Mouse (Mus musculus) heart, embryonic 14.5 days (tissue): Measurements from ENCODE around the gene Ctnna3. TPM values are rescaled to one million over a fixed set of nuclear protein-coding genes. Genes with fewer than 3 reads are reported as not detected.

Experiments
- ATAC-seq: fragments of 200-750 bp; cut with Nextera tagmentation; 2 replicates; pipeline ENCODE4 v1.8.0; 2017; ENCODE audit warnings: low read depth, moderate TSS enrichment; ENCODE audit not compliant: insufficient number of reproducible peaks, insufficient read depth, low FRiP score
- H3K27ac ChIP-seq, 2 experiments: fragments of 200-500 bp in 1 of 2; fragments of 300-500 bp in 1 of 2; sonication (generic) in 1 of 2; replicated peaks in 1 of 2; 2 replicates each; pipeline ENCODE4 v1.5.1; 2012 to 2014; ENCODE audit warnings: low read depth in 2 of 2, low read length in 2 of 2, control low read depth in 1 of 2, mild to moderate bottlenecking in 1 of 2, mixed read lengths in 1 of 2; ENCODE audit not compliant: control insufficient read depth in 1 of 2, insufficient read depth in 1 of 2
- H3K27me3 ChIP-seq: fragments of 300-500 bp; sonication (generic); 2 replicates; pipeline ENCODE4 v1.6.1; 2014; ENCODE audit warnings: mild to moderate bottlenecking, low read length, control low read depth; ENCODE audit not compliant: control insufficient read depth, insufficient read depth
- H3K36me3 ChIP-seq: fragments of 300-500 bp; sonication (generic); 2 replicates; pipeline ENCODE4 v1.6.1; 2014; ENCODE audit warnings: mild to moderate bottlenecking, control low read depth, low read length, mixed read lengths; ENCODE audit not compliant: control insufficient read depth, insufficient read depth
- H3K4me1 ChIP-seq, 2 experiments: fragments of 200-500 bp in 1 of 2; fragments of 300-500 bp in 1 of 2; sonication (generic) in 1 of 2; 2 replicates each; pipeline ENCODE4 v1.6.1; 2012 to 2014; ENCODE audit warnings: low read length in 2 of 2, control low read depth in 1 of 2, mixed read lengths in 1 of 2; ENCODE audit not compliant: control insufficient read depth in 2 of 2, insufficient read depth in 2 of 2
- H3K4me2 ChIP-seq: fragments of 300-500 bp; sonication (generic); 2 replicates; pipeline ENCODE4 v1.6.1; 2014; ENCODE audit warnings: mild to moderate bottlenecking, low read length
- H3K4me3 ChIP-seq, 2 experiments: fragments of 200-500 bp in 1 of 2; fragments of 300-500 bp in 1 of 2; sonication (generic) in 1 of 2; 2 replicates each; pipeline ENCODE4 v1.5.1; 2012 to 2014; ENCODE audit warnings: low read length in 2 of 2, mild to moderate bottlenecking in 2 of 2, control low read depth in 1 of 2, low read depth in 1 of 2, moderate library complexity in 1 of 2; ENCODE audit not compliant: control insufficient read depth in 1 of 2, insufficient read depth in 1 of 2
- H3K9ac ChIP-seq: fragments of 300-500 bp; sonication (generic); 2 replicates; pipeline ENCODE4 v1.6.1; 2014; ENCODE audit warnings: mild to moderate bottlenecking, low read length
- H3K9me3 ChIP-seq: fragments of 300-500 bp; sonication (generic); 2 replicates; pipeline ENCODE4 v1.6.1; 2016; ENCODE audit warnings: low read length, control low read depth; ENCODE audit not compliant: control insufficient read depth
- WGBS: fragments of 180-500 bp; shearing (Covaris S2); extraction: QIAGEN DNeasy Blood & Tissue Kit; methylation state at CpG from one replicate; pipeline ENCODE4 v1.1.7; 2014; 5-methylcytosine and 5-hydroxymethylcytosine counted together
- polyA plus RNA-seq: library from polyadenylated mRNA; unstranded; fragments of >200 nt; fragmentation: Nextera tagmentation; extraction: Ambion mirVana; gene quantifications from 2 replicates; pipeline ENCODE4 v1.2.1, GENCODE M21; 2014

Gene Ctnna3
- polyA plus RNA-seq, 1 experiment from 2014 or later = 29.4 TPM

GRCm38 (mm10) chr10:63979410-63979809, 549.5 kb downstream of the Ctnna3 start:
- ATAC-seq = no peak
- no peak overlapping the region for H3K27ac ChIP-seq

GRCm38 (mm10) chr10:63985576-63985975, 555.7 kb downstream of the Ctnna3 start:
- no peak for ATAC-seq
- H3K27me3 ChIP-seq = no peaks in the 10 kb centered on the region
- H3K9me3 ChIP-seq = no peaks in the 10 kb centered on the region
- H3K4me2 ChIP-seq = no peak overlapping the region
- H3K36me3 ChIP-seq = no peaks in the 10 kb centered on the region
- no peak overlapping the region for H3K9ac ChIP-seq
- no peak overlapping the region for H3K27ac ChIP-seq
- no peak overlapping the region for H3K4me3 ChIP-seq
- WGBS = 77% methylated on average over 4 of the region's 4 CpGs
- no peaks in the 10 kb centered on the region for H3K4me1 ChIP-seq

More at GRCm38 (mm10) chr10:63979410-63979809, 549.5 kb downstream of the Ctnna3 start:
- H3K4me1 ChIP-seq = peaks cover 7 to 8% of the 10 kb centered on the region in 2 experiments; a peak in 2 of 4 replicates
- H3K9me3 ChIP-seq = no peaks in the 10 kb centered on the region
- H3K4me3 ChIP-seq = no peak overlapping the region
- H3K9ac ChIP-seq = no peak overlapping the region
- H3K4me2 ChIP-seq = no peak overlapping the region
- H3K36me3 ChIP-seq = no peaks in the 10 kb centered on the region
- H3K27me3 ChIP-seq = no peaks in the 10 kb centered on the region
- 90% methylated on average over 2 of the region's 2 CpGs for WGBS

GRCm38 (mm10) chr10:63994251-63994650, 564.4 kb downstream of the Ctnna3 start:
- Histone ChIP-seq H3K4me1 (no peaks in the 10 kb centered on the region; a peak in 1 of 4 replicates), H3K9me3 (no peaks in the 10 kb centered on the region), H3K27me3 (no peaks in the 10 kb centered on the region), H3K9ac (no peak overlapping the region), H3K27ac (no peak overlapping the region), H3K4me3 (no peak overlapping the region), H3K4me2 (no peak overlapping the region), H3K36me3 (no peaks in the 10 kb centered on the region)
- WGBS = 73% methylated on average over 5 of the region's 5 CpGs
- ATAC-seq = no peak

- WGBS = 63% methylated on average over 6 of the region's 6 CpGs
- no peak overlapping the region for H3K9ac ChIP-seq
- no peak for ATAC-seq
- no peaks in the 10 kb centered on the region; a peak in 1 of 4 replicates for H3K4me1 ChIP-seq
- no peak overlapping the region for H3K4me2 ChIP-seq
- H3K27ac ChIP-seq = no peak overlapping the region
- no peaks in the 10 kb centered on the region for H3K9me3 ChIP-seq
- H3K4me3 ChIP-seq = no peak overlapping the region
- H3K36me3 ChIP-seq = no peaks in the 10 kb centered on the region
- H3K27me3 ChIP-seq = no peaks in the 10 kb centered on the region
Observed at GRCm38 (mm10) chr10:64001531-64001930, 571.6 kb downstream of the Ctnna3 start.

GRCm38 (mm10) chr10:64001996-64002395, 572.1 kb downstream of the Ctnna3 start:
- H3K36me3 ChIP-seq = no peaks in the 10 kb centered on the region
- H3K27me3 ChIP-seq = no peaks in the 10 kb centered on the region
- H3K27ac ChIP-seq = no peak overlapping the region
- H3K4me1 ChIP-seq = no peaks in the 10 kb centered on the region; a peak in 1 of 4 replicates
- H3K4me2 ChIP-seq = no peak overlapping the region
- no peak overlapping the region for H3K9ac ChIP-seq
- H3K9me3 ChIP-seq = no peaks in the 10 kb centered on the region
- 69% methylated on average over 9 of the region's 9 CpGs for WGBS
- ATAC-seq = no peak
- no peak overlapping the region for H3K4me3 ChIP-seq

- 34% methylated on average over 1 of the region's 1 CpGs for WGBS
- Histone ChIP-seq H3K36me3 (no peaks in the 10 kb centered on the region), H3K27ac (peak overlapping the region; percentile 59 to 61), H3K4me2 (no peak overlapping the region), H3K9me3 (no peaks in the 10 kb centered on the region), H3K27me3 (no peaks in the 10 kb centered on the region), H3K4me3 (no peak overlapping the region), H3K9ac (no peak overlapping the region), H3K4me1 (peaks cover 0 to 8% of the 10 kb centered on the region in 2 experiments; a peak in 3 of 4 replicates)
- no peak for ATAC-seq
Observed at GRCm38 (mm10) chr10:64020347-64020746, 590.4 kb downstream of the Ctnna3 start.

- no peaks in the 10 kb centered on the region for H3K27me3 ChIP-seq
- H3K36me3 ChIP-seq = no peaks in the 10 kb centered on the region
- 72% methylated on average over 6 of the region's 6 CpGs for WGBS
- no peak overlapping the region for H3K4me2 ChIP-seq
- no peak overlapping the region for H3K27ac ChIP-seq
- no peaks in the 10 kb centered on the region for H3K9me3 ChIP-seq
- no peak for ATAC-seq
- no peak overlapping the region for H3K4me3 ChIP-seq
- H3K9ac ChIP-seq = no peak overlapping the region
- peaks cover 0 to 8% of the 10 kb centered on the region in 2 experiments; a peak in 3 of 4 replicates for H3K4me1 ChIP-seq
Observed at GRCm38 (mm10) chr10:64023340-64023739, 593.4 kb downstream of the Ctnna3 start.

GRCm38 (mm10) chr10:64030901-64031300, 601.0 kb downstream of the Ctnna3 start:
- Histone ChIP-seq H3K36me3 (no peaks in the 10 kb centered on the region), H3K27me3 (no peaks in the 10 kb centered on the region), H3K9ac (no peak overlapping the region), H3K4me2 (no peak overlapping the region), H3K4me1 (no peaks in the 10 kb centered on the region), H3K27ac (no peak overlapping the region), H3K4me3 (no peak overlapping the region), H3K9me3 (no peaks in the 10 kb centered on the region)
- no peak for ATAC-seq
